Mouse (Mus musculus): Measurements from ENCODE around the gene Lyve1.

GRCm38 (mm10) chr7:110868807-110869206 lies 5.8 kb upstream of the Lyve1 start:
- no peak for TF ChIP-seq CTCF (IDR thresholded peaks at IDR 0.05; ENCODE audit: low read depth)
- no peak for TF ChIP-seq EP300 (optimal IDR thresholded peaks at IDR 0.05)

All from stomach, postnatal 0 days (tissue).